Mouse (Mus musculus): ENCODE measurements around the gene Rgs7bp.

GRCm38 (mm10) chr13:105055374-105055773, 644 bp upstream of the Rgs7bp start:
- TF ChIP-seq FLI1 (IDR thresholded peaks at IDR 0.05; ENCODE audit: low read length) (no peak), GATA1 (IDR thresholded peaks at IDR 0.05; ENCODE audit: borderline replicate concordance, low read length) (no peak)

Data from megakaryocyte, embryonic 14.5 days (primary cell).